Mouse (Mus musculus): ENCODE data around the gene Gm12355.

DNA sequence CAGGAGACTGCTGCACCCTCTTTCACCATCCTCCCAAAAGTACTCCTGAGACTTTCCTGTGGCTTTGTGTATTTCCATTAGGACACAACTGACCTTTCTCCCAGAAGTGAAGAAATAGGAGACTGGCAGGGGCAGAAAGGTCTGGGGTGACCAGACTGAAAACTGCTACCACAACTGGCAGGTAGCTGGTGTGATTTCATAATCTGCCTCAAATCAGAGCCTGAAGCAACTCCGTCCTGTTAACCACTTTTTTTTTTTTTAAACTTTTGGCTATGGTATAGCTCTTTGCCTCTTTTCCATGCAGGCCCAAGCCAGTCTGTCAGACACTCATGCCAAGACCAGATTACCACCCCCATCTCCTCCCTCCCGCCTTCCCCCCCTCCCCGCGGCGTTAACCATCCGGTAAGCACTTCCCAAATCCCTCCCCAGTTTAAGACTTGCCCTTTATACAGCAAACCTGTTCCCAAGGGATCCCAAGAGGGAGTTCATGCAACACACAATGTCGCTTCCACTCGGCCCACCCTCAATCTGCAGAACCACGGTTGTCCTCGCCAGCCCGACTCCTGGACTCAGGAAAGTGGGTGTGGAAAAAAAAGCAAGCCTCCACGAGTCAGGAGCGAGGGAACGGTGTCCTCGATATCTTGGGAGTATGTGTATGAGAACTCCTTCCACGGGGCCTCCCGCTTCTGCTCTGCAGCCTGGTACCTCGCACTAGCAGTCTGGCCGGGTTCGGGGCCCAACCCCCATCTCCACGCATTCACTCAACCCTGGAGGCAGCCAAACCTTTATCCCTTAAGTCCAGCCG is 39.2 kb downstream of the Gm12355 start:
- TF ChIP-seq MYOD1 (IDR thresholded peaks at IDR 0.05; ENCODE audit: control insufficient read depth in 1 of 3, insufficient read length in 2 of 3, low read depth in 2 of 3) (no peak), POLR2A (IDR thresholded peaks at IDR 0.05; ENCODE audit: insufficient read length, low read depth) (no peak), MAX (IDR thresholded peaks at IDR 0.05; ENCODE audit: low read depth) (no peak), SRF (IDR thresholded peaks at IDR 0.05; ENCODE audit: control insufficient read depth, insufficient read length, low read depth) (no peak), TCF3 (IDR thresholded peaks at IDR 0.05; ENCODE audit: insufficient read length, low read depth) (no peak)
